Mouse (Mus musculus) layer of hippocampus, adult 9-11 months (tissue): Measurements from ENCODE around the gene Myo9b.

Experiments used
- DNase-seq: peaks from one replicate; pipeline ENCODE4 v3.0.0; 2022

The Myo9b gene

GRCm38 (mm10) chr8:71369040-71369718, 96.7 kb downstream of the Myo9b start:
- no peak for DNase-seq

GRCm38 (mm10) chr8:71370711-71371235, 98.3 kb downstream of the Myo9b start:
- no peak for DNase-seq

- peak; percentile 99 for DNase-seq
These were observed 98.8 kb downstream of the Myo9b start, which contains the start of gene Ocel1 for GRCm38 (mm10) chr8:71371236-71371848. TSS of gene Ocel1 (plus strand) at chr8:71371298.

- DNase-seq: no peak
These were observed 99.9 kb downstream of the Myo9b start for GRCm38 (mm10) chr8:71372427-71372826.

- DNase-seq: no peak
These were observed 100.5 kb downstream of the Myo9b start for GRCm38 (mm10) chr8:71373000-71373399.

GRCm38 (mm10) chr8:71374616-71375206, 102.2 kb downstream of the Myo9b start:
- DNase-seq: no peak

GRCm38 (mm10) chr8:71375581-71376422, 103.3 kb downstream of the Myo9b start:
- peak; percentile 60 for DNase-seq

GRCm38 (mm10) chr8:71376423-71377030, 104.0 kb downstream of the Myo9b start:
- DNase-seq: no peak

- no peak for DNase-seq
These were observed 106.5 kb downstream of the Myo9b start for GRCm38 (mm10) chr8:71379008-71379407.

DNA sequence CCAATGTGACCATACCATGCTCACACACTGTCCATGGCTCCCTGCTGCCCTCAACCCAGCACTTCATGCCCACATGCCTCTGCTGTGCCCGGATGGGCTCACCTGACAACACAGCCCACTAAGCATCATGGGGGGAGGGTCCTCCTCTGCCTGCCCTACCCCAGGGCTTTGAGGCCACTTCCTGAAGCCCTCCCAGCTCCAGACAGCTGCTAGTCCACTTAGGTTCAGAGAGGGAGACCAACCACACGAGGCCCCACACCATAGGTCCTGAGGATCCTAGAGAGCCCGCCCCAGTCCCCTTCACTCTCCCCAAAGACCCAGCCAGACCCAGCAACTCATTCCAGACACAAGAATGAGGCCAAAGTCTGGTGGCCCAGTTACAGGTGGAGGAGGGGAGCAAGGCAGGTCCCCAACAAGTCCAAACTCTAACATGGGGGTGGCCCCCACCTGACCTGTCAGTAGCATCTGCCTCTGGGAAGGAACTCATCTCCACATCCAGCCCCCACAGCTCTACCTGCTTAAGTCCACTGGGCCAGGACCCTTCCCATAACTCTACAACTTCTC, 107.1 kb downstream of the Myo9b start:
- DNase-seq: no peak

- DNase-seq: no peak
These were observed 108.0 kb downstream of the Myo9b start for GRCm38 (mm10) chr8:71380178-71381171.

DNA sequence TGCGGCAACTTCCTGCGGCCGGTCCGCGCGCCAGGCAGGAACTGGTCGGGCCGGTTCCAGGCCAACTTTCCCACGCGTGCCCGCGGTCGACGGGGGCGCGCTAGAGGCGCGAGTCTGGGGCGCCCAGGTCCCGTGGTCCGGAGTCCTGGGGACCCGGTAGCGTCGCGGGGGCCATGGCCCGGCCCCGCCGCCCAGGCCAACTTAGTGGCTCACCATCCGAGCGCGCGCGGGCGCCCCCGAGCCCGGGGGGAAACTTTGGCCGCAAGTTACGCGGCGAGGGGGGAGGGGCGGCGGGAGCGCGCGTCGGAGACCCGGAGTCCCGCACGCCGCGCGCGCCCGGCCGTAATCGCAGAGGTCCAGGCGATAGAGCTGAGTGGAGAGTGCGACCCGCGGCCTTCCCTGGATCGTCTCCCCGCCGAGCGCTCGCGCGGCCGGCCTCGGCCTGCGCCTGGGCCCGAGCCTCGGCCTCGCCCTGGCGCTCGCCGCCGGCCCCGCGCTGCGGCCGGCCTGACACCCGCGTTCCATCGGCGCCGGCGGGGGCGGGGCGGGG, 109.0 kb downstream of the Myo9b start, which contains the start of gene Nr2f6:
TSS of gene Nr2f6 (minus strand) at position 540 of the 550 bp plus-strand sequence.
- DNase-seq: peak; percentile 60

DNA sequence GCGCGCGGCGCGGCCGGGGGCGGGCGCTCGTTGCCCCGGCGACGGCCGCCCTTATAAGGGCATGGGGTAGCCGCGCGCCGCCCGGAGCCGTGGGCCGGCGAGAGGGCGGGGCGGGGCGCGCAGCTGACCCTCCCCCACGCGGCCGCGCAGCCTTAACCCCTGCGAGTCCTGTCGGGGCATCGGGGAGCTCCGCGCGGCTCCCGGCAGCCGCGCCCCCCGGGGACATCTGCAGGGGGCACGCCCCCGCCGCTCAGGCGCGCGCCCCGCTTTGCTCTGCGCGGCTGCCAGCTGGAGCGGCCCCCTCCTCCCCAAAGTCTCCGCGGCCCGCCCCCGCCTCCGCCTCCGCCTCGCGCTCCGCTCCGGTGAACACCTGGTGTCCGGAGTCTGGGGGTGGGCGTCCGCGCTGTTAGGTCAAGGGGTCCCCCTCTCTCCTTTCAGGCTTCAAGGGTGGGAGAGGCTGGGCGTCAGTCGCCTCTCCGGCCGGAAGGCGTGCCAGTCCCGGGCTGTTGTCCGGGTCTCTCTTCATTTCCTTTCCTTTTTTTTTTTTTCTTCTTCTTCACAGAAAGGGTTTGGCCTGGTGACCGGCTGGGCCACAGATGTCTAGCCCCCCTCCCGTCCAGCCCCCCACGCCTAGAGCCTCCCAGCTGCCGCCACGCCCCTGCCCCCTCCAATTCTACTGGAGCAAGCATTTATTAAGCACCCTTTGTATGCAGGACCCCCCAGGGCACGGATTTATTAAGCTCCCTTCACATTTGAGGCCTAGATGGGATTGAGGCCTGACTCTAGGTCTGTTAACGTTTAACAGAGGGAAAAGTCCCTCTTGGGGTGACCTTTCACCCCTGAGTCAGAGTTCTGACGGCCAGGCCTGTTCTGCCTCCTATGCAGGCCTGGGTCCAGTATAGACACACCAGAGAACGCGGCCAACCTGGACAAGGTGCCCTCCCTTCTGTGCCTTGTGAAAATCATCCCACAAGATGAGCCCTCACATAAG, 109.8 kb downstream of the Myo9b start:
- DNase-seq: peak; percentile 89

DNA sequence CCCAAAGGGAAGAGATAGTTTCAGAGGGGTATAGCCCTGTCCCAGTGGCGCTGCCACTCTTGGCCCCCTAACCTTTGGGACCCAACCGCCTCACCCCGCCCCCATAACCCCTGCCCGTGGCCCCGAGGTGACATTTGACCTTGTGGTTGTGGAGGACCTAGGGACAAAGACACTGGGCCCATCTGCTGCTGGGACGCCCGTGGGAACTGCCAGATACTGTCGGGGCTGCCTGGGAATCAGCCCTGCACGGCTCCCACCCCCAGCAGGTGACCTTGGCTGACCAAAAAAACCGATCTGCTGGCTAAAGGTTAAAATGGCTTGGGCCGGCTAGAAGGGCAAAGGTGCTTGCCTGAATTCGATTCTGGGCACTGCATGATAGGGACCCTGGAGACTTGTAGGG, 110.9 kb downstream of the Myo9b start:
- DNase-seq: no peak

DNA sequence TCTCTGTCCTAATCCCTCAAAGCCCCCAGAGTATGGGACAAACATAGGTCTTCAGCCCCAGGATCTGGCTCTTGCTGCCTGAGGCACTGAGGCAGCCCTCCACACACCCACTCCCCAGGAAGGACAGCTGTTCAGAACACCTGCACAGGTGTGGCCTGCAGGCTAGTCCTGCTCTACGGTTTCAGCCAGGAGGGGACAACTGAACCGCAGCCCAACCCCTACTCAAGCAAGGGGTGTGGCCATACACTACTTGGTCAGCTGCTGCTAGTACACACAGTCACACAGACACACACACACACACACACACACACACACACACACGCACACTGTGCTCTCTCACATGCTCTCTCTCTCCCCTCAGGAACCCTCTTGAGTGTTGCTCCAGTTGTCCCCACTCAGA, 111.3 kb downstream of the Myo9b start:
- DNase-seq: no peak

DNA sequence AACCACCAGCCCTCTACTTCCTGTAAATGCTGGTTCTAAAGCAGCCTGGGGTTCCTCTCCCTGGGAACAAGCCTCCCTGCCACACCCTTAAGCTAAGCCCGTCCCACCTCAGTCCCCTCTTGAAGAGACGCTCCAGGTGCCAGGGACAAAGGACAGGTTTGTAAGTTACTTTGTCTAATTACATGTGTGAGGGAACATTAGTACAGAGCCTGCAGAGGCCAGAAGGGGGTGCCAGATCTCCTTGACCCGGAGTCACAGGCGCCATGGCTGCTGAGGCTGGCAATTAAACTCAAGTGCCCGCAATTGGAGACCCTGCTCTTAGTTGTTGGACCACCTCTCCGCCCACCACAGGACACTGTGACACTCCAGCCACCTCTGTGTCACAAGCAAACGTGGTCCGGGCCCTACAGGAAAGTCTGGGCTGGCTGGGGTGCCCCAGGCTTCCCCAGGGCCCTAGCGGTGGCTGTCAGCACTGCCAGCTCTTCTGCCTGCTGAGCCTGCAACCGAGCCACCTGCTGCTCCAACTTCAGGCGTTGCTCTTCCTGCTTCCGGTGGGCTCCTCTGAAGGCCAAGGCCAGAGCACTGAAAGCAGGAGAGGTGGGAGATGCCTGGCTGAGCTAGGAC, 112.8 kb downstream of the Myo9b start:
- DNase-seq: no peak

DNA sequence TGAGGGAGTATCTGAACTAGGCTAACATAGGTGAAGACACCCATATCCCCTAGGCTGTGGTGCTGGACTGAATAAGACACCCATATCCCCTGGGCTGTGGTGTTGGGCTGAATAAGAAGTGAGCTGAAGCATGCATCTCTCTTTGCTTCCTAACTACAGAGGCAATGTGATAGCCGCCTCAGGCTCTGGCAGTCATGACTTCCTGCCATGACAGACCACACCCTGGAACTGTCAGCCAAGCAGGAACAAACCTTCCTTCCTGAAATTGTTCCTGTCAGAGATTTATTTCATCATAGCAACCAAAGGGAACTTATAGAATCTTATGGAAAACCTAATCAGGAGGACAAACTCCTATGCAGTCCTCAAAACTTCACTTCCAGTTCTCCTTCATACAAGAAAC, 115.8 kb downstream of the Myo9b start:
- DNase-seq: no peak

DNA sequence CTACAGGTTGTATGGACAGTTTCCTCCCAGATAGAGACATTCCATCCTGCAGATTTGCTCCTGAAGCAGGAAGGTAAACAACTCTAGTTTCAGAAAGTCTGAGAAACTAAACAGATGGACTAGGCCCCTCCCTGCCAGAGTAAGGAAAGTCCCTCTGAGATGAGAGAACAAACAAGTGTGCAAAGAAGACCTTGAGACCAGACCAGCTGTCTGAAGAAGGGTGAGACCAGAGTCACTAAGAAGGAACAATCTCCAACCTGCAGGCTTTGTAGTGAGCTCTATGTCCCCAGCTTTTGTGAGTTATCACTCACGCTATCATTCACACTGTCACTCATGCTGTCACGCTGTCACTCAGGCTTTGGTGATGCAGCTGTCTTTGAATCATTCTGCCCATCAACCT, 119.2 kb downstream of the Myo9b start:
- DNase-seq: no peak

DNA sequence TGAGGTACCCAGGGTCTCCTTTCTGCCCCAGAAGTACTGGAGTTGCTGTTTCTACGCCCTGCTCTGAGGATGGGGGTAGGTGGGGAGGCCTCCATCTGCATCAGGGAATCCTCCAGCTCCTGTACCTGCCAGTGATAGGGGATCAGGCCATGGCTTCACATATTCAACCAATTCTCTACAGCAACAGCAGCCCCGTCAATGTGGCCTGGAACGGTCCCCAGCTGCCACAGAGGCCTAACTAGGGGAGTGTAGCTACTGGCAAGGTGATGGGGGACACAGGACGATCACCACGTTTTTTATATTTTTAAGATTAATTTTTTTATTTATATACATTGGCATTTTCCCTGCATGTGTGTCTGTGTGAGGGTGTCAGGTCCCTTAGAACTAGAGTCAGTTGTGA, 119.9 kb downstream of the Myo9b start:
- no peak for DNase-seq
